In the genomic region with DNA sequence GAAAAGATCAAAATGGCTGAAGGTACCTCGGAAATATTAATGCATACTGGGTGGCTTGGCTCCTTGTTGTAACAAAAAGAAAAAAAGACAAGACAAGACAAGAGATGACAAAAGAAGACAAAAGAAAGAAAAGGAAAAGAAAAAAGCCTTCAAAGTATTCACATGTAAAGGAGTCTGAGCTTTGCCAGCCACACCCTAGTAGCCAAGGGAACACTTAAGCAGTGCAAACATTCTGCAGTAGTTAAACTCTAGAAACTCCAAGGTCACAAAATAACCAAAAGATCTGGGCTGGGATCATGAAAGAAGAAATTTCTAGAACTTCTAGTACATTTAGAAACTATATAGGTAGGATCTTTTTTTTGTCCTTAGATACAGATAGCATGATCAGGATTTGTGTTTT, we compare ENCODE assay signal across 16 mouse cellular contexts.
"Had no signal": no experiment of that assay in that cellular context is flagged by ENCODE, and none has a peak within 500 bp of the region (broad histone marks: within the 10 kb centered on the region; RNA-seq: fewer than 3 reads in every experiment).

No protein-coding gene starts in this region.

- H3K9ac ChIP-seq: neural tube, embryonic 13.5 days; neural tube, embryonic 15.5 days; stomach, embryonic 15.5 days had no signal

- H3K9me3 ChIP-seq: neural tube, embryonic 15.5 days; stomach, embryonic 15.5 days had no signal

- DNase-seq: retina, postnatal 1 day; right cerebral cortex, adult 18-20 months; right cerebral cortex, postnatal 14 days; right cerebral cortex, postnatal 25 days; right cerebral cortex, postnatal 4 days; spleen, adult 18-20 months; thymus, adult 18-20 months; thymus, adult 2 months; thymus, postnatal 14 days; thymus, postnatal 25 days; thymus, postnatal 36 days; thymus, postnatal 4 days had no signal

- H3K4me1 ChIP-seq: neural tube, embryonic 13.5 days; neural tube, embryonic 15.5 days; stomach, embryonic 15.5 days had no signal

- H3K4me2 ChIP-seq: neural tube, embryonic 13.5 days; neural tube, embryonic 15.5 days; stomach, embryonic 15.5 days had no signal

- H3K27ac ChIP-seq: neural tube, embryonic 13.5 days; neural tube, embryonic 15.5 days; stomach, embryonic 15.5 days; stomach, postnatal 0 days had no signal

- H3K36me3 ChIP-seq: neural tube, embryonic 13.5 days; neural tube, embryonic 15.5 days; stomach, embryonic 15.5 days had no signal

- H3K27me3 ChIP-seq: neural tube, embryonic 13.5 days; neural tube, embryonic 15.5 days; stomach, embryonic 15.5 days had no signal

- H3K4me3 ChIP-seq: neural tube, embryonic 13.5 days; neural tube, embryonic 15.5 days; stomach, embryonic 15.5 days had no signal
